9 mouse cellular contexts compared by ENCODE assay signal in genomic region chr16:37585129-37585563, GRCm38 (mm10). TPM values are rescaled to one million over a fixed set of nuclear protein-coding genes. Genes with fewer than 3 reads are reported as not detected.
A peak's percentile ranks its signal among the peaks of the same experiment; 100 is the strongest.
DNase-seq lines count a peak whose midpoint lies in the region; ATAC-seq and TF ChIP-seq lines count a peak whose summit lies in the region.
"Had no signal": no experiment of that assay in that cellular context is flagged by ENCODE, and none has a peak within 500 bp of the region (broad histone marks: within the 10 kb centered on the region; RNA-seq: fewer than 3 reads in every experiment).

No protein-coding gene starts in this region.

- no peaks in the 10 kb centered on the region for H3K27me3 ChIP-seq in heart, embryonic 13.5 days (replicated peaks)
- H3K27me3 ChIP-seq in neural tube, embryonic 11.5 days (ENCODE audit: control insufficient read depth, insufficient read depth, low read length), result no peaks in the 10 kb centered on the region
- no peaks in the 10 kb centered on the region for H3K27me3 ChIP-seq in limb, embryonic 15.5 days
- no peaks in the 10 kb centered on the region for H3K27me3 ChIP-seq in stomach, postnatal 0 days (ENCODE audit: control insufficient read depth, insufficient read depth, low read length)
- no peaks in the 10 kb centered on the region for H3K27me3 ChIP-seq in lung, postnatal 0 days (replicated peaks; ENCODE audit: insufficient read depth, low read length)

- TF ChIP-seq EP300 in stomach, postnatal 0 days (optimal IDR thresholded peaks at IDR 0.05), result no peak
- no peak for TF ChIP-seq EP300 in lung, postnatal 0 days (IDR thresholded peaks at IDR 0.05)

- no peaks in the 10 kb centered on the region for H3K36me3 ChIP-seq in heart, embryonic 13.5 days
- H3K36me3 ChIP-seq in neural tube, embryonic 11.5 days (ENCODE audit: control insufficient read depth, insufficient read depth, low read length), result no peaks in the 10 kb centered on the region
- H3K36me3 ChIP-seq in limb, embryonic 15.5 days, result no peaks in the 10 kb centered on the region
- no peaks in the 10 kb centered on the region for H3K36me3 ChIP-seq in stomach, postnatal 0 days (ENCODE audit: control insufficient read depth, insufficient read depth, low read length)
- no peaks in the 10 kb centered on the region for H3K36me3 ChIP-seq in lung, postnatal 0 days (ENCODE audit: insufficient read depth, low read length)

- WGBS in heart, embryonic 13.5 days, result 55% methylated on average over 8 of the region's 8 CpGs
- 58% methylated on average over 8 of the region's 8 CpGs for WGBS in neural tube, embryonic 11.5 days
- 80% methylated on average over 8 of the region's 8 CpGs for WGBS in limb, embryonic 15.5 days
- 59% methylated on average over 8 of the region's 8 CpGs for WGBS in stomach, postnatal 0 days
- WGBS in lung, postnatal 0 days, result 73% methylated on average over 8 of the region's 8 CpGs

- DNase-seq in heart, adult 18-20 months, result no peak
- peak; percentile 15 for DNase-seq in neural tube, embryonic 11.5 days (ENCODE audit: low spot score)
- no peak for DNase-seq in neural tube, embryonic 10.5 days (ENCODE audit: extremely low spot score, low spot score)
- DNase-seq in stomach, postnatal 0 days (ENCODE audit: low spot score), result no peak
- DNase-seq in urinary bladder, postnatal 14 days (ENCODE audit: low spot score), result no peak
- DNase-seq in lung, postnatal 0 days (ENCODE audit: low spot score), result no peak

- TF ChIP-seq CTCF in stomach, postnatal 0 days (IDR thresholded peaks at IDR 0.05; ENCODE audit: low read depth), result no peak
- no peak for TF ChIP-seq CTCF in lung, postnatal 0 days (IDR thresholded peaks at IDR 0.05)

- ATAC-seq in heart, embryonic 13.5 days (ENCODE audit: extremely low read depth, insufficient number of reproducible peaks, low FRiP score, low TSS enrichment), result no peak
- ATAC-seq in neural tube, embryonic 11.5 days (ENCODE audit: insufficient read depth, low FRiP score, low TSS enrichment), result peak; percentile 51
- no peak for ATAC-seq in limb, embryonic 15.5 days (ENCODE audit: insufficient number of reproducible peaks, low FRiP score, low TSS enrichment, low read depth)
- no peak for ATAC-seq in stomach, postnatal 0 days (ENCODE audit: low FRiP score, low TSS enrichment)
- ATAC-seq in lung, postnatal 0 days, result no peak

- peaks cover 18% of the 10 kb centered on the region for H3K4me1 ChIP-seq in heart, embryonic 13.5 days
- H3K4me1 ChIP-seq in neural tube, embryonic 11.5 days (ENCODE audit: control insufficient read depth, insufficient read depth, low read length), result 0 out of 2 replicates have a peak, but pooled peaks cover 3% of the 10 kb centered on the region
- H3K4me1 ChIP-seq in limb, embryonic 15.5 days, result peaks cover 11% of the 10 kb centered on the region
- no peaks in the 10 kb centered on the region for H3K4me1 ChIP-seq in stomach, postnatal 0 days (replicated peaks; ENCODE audit: control insufficient read depth, insufficient read depth)
- H3K4me1 ChIP-seq in lung, postnatal 0 days (ENCODE audit: insufficient read depth, low read depth, low read length), result no peaks in the 10 kb centered on the region

- H3K9me3 ChIP-seq in heart, embryonic 13.5 days, result no peaks in the 10 kb centered on the region
- no peaks in the 10 kb centered on the region for H3K9me3 ChIP-seq in neural tube, embryonic 11.5 days (ENCODE audit: control insufficient read depth, low read length)
- H3K9me3 ChIP-seq in limb, embryonic 15.5 days, result no peaks in the 10 kb centered on the region
- H3K9me3 ChIP-seq in stomach, postnatal 0 days (ENCODE audit: control insufficient read depth, low read length), result no peaks in the 10 kb centered on the region
- H3K9me3 ChIP-seq in lung, postnatal 0 days (ENCODE audit: low read length), result no peaks in the 10 kb centered on the region

- H3K27ac ChIP-seq in heart, embryonic 13.5 days (replicated peaks), result no peak overlapping the region; the same call in 1 of the 2 replicates
- peak overlapping the region; percentile 95 for H3K27ac ChIP-seq in neural tube, embryonic 11.5 days (ENCODE audit: low read depth, low read length)
- H3K27ac ChIP-seq in limb, embryonic 15.5 days, result no peak overlapping the region
- H3K27ac ChIP-seq in stomach, postnatal 0 days (replicated peaks), result no peak overlapping the region; the same call in 1 of the 2 replicates
- H3K27ac ChIP-seq in lung, postnatal 0 days (ENCODE audit: low read length), result no peak overlapping the region
- H3K27ac ChIP-seq: liver, embryonic 14.5 days had no signal

- H3K9ac ChIP-seq in heart, embryonic 13.5 days, result no peak overlapping the region
- peak overlapping the region; percentile 39; the same call in 1 of the 2 replicates for H3K9ac ChIP-seq in neural tube, embryonic 11.5 days (ENCODE audit: low read length)
- no peak overlapping the region for H3K9ac ChIP-seq in limb, embryonic 15.5 days
- H3K9ac ChIP-seq in stomach, postnatal 0 days (ENCODE audit: low read length), result no peak overlapping the region
- no peak overlapping the region for H3K9ac ChIP-seq in lung, postnatal 0 days (replicated peaks; ENCODE audit: low read depth)
- H3K9ac ChIP-seq: liver, embryonic 14.5 days had no signal

- peak overlapping the region; percentile 70 for H3K4me2 ChIP-seq in heart, embryonic 13.5 days
- H3K4me2 ChIP-seq in neural tube, embryonic 11.5 days (ENCODE audit: low read depth), result peak overlapping the region; percentile 42
- peak overlapping the region; percentile 42; the same call in 1 of the 2 replicates for H3K4me2 ChIP-seq in limb, embryonic 15.5 days
- peak overlapping the region; percentile 47; the same call in 1 of the 2 replicates for H3K4me2 ChIP-seq in stomach, postnatal 0 days (replicated peaks; ENCODE audit: low read depth)
- no peak overlapping the region for H3K4me2 ChIP-seq in lung, postnatal 0 days (replicated peaks; ENCODE audit: low read depth, low read length)

- no peak overlapping the region for H3K4me3 ChIP-seq in heart, embryonic 13.5 days
- no peak overlapping the region for H3K4me3 ChIP-seq in neural tube, embryonic 11.5 days (ENCODE audit: low read depth, low read length)
- no peak overlapping the region for H3K4me3 ChIP-seq in limb, embryonic 15.5 days
- H3K4me3 ChIP-seq in stomach, postnatal 0 days (ENCODE audit: low read depth, low read length), result no peak overlapping the region
- H3K4me3 ChIP-seq in lung, postnatal 0 days (ENCODE audit: low read depth, low read length), result no peak overlapping the region

RNA-seq across cellular contexts. Expression of gene Hgd, which starts 5.2 kb away (rescaled TPM):
- 0.16 and 1.8 TPM in 2 replicates for polyA plus RNA-seq in heart, embryonic 13.5 days (2015; fragmentation: Nextera tagmentation; extraction: Ambion mirVana)
- not detected for total RNA-seq in heart, adult 18-20 months (2021)
- 0.32 and 0.42 TPM in 2 replicates for polyA plus RNA-seq in neural tube, embryonic 11.5 days (2014; fragmentation: Nextera tagmentation; extraction: Ambion mirVana)
- polyA plus RNA-seq in limb, embryonic 15.5 days (2015; fragmentation: Nextera tagmentation; extraction: Ambion mirVana), result 0.32 and 0.38 TPM in 2 replicates
- 0.21 and 0.29 TPM in 2 replicates for polyA plus RNA-seq in stomach, postnatal 0 days (2015; fragmentation: Nextera tagmentation; extraction: Ambion mirVana)
- polyA plus RNA-seq in lung, postnatal 0 days (2015; fragmentation: Nextera tagmentation; extraction: Ambion mirVana), result 0.20 and 0.48 TPM in 2 replicates

RNA-seq across cellular contexts. Expression of gene Rabl3, which starts 45.5 kb away (rescaled TPM):
- 23.8 and 26.4 TPM in 2 replicates for polyA plus RNA-seq in heart, embryonic 13.5 days (2015; fragmentation: Nextera tagmentation; extraction: Ambion mirVana)
- total RNA-seq in heart, adult 18-20 months (2021), result 1 to 10 TPM; 6.6 to 6.7 TPM
- polyA plus RNA-seq in neural tube, embryonic 11.5 days (2014; fragmentation: Nextera tagmentation; extraction: Ambion mirVana), result 39.6 and 40.7 TPM in 2 replicates
- polyA plus RNA-seq in limb, embryonic 15.5 days (2015; fragmentation: Nextera tagmentation; extraction: Ambion mirVana), result 22.7 and 22.8 TPM in 2 replicates
- 13.2 and 13.5 TPM in 2 replicates for polyA plus RNA-seq in stomach, postnatal 0 days (2015; fragmentation: Nextera tagmentation; extraction: Ambion mirVana)
- polyA plus RNA-seq in lung, postnatal 0 days (2015; fragmentation: Nextera tagmentation; extraction: Ambion mirVana), result 11.3 and 12.0 TPM in 2 replicates

RNA-seq across cellular contexts. Expression of gene Gtf2e1, which starts 45.6 kb away (rescaled TPM):
- polyA plus RNA-seq in heart, embryonic 13.5 days (2015; fragmentation: Nextera tagmentation; extraction: Ambion mirVana), result 20.4 and 20.5 TPM in 2 replicates
- total RNA-seq in heart, adult 18-20 months (2021), result 1 to 10 TPM; 6.7 to 7.2 TPM
- 47.3 and 55.3 TPM in 2 replicates for polyA plus RNA-seq in neural tube, embryonic 11.5 days (2014; fragmentation: Nextera tagmentation; extraction: Ambion mirVana)
- 24.5 and 25.0 TPM in 2 replicates for polyA plus RNA-seq in limb, embryonic 15.5 days (2015; fragmentation: Nextera tagmentation; extraction: Ambion mirVana)
- polyA plus RNA-seq in stomach, postnatal 0 days (2015; fragmentation: Nextera tagmentation; extraction: Ambion mirVana), result 9.2 and 9.5 TPM in 2 replicates
- polyA plus RNA-seq in lung, postnatal 0 days (2015; fragmentation: Nextera tagmentation; extraction: Ambion mirVana), result 9.5 and 10.4 TPM in 2 replicates
